Mouse (Mus musculus) lung, embryonic 14.5 days (tissue): ENCODE measurements around the gene Tom1l2. TPM values are rescaled to one million over a fixed set of nuclear protein-coding genes. Genes with fewer than 3 reads are reported as not detected.

Source experiments
- ATAC-seq: fragments of 200-750 bp; cut with Nextera tagmentation; 2 replicates; pipeline ENCODE4 v1.8.0; 2017; ENCODE audit warnings: mild to moderate bottlenecking, moderate TSS enrichment, moderate library complexity; ENCODE audit not compliant: insufficient read depth
- DNase-seq: peaks from one replicate; pipeline ENCODE4 v3.0.0-alpha.2; 2015
- H3K27ac ChIP-seq: fragments of 300-500 bp; sonication (generic); 2 replicates; pipeline ENCODE4 v1.5.1; 2014; ENCODE audit warnings: low read depth, mild to moderate bottlenecking, moderate library complexity
- H3K27me3 ChIP-seq: fragments of 300-500 bp; sonication (generic); 2 replicates; pipeline ENCODE4 v1.6.1; 2014; ENCODE audit warnings: low read length, control low read depth; ENCODE audit not compliant: insufficient read depth
- H3K36me3 ChIP-seq: fragments of 300-500 bp; sonication (generic); 2 replicates; pipeline ENCODE4 v1.6.1; 2014; ENCODE audit warnings: control low read depth; ENCODE audit not compliant: insufficient read depth
- H3K4me1 ChIP-seq: fragments of 300-500 bp; sonication (generic); 2 replicates; pipeline ENCODE4 v1.6.1; 2014; ENCODE audit warnings: antibody characterized with exemption, control low read depth; ENCODE audit not compliant: insufficient read depth
- H3K4me2 ChIP-seq: fragments of 300-500 bp; sonication (generic); 2 replicates; pipeline ENCODE4 v1.6.1; 2014; ENCODE audit warnings: mild to moderate bottlenecking
- H3K4me3 ChIP-seq: fragments of 300-500 bp; sonication (generic); 2 replicates; pipeline ENCODE4 v1.5.1; 2014; ENCODE audit warnings: low read depth, low read length
- H3K9ac ChIP-seq: fragments of 300-500 bp; sonication (generic); 2 replicates; pipeline ENCODE4 v1.6.1; 2014
- H3K9me3 ChIP-seq: fragments of 300-500 bp; sonication (generic); 2 replicates; pipeline ENCODE4 v1.6.1; 2016; ENCODE audit warnings: low read depth, low read length, control low read depth
- CTCF ChIP-seq: IDR thresholded peaks from 2 replicates; pipeline ENCODE4 v1.5.1; 2016; ENCODE audit warnings: antibody characterized with exemption, low read depth
- WGBS: fragments of 180-500 bp; shearing (Covaris S2); extraction: QIAGEN DNeasy Blood & Tissue Kit; methylation state at CpG from one replicate; pipeline ENCODE4 v1.1.7; 2014; 5-methylcytosine and 5-hydroxymethylcytosine counted together
- polyA plus RNA-seq: library from polyadenylated mRNA; unstranded; fragments of >200 nt; fragmentation: Nextera tagmentation; extraction: Ambion mirVana; gene quantifications from 2 replicates; pipeline ENCODE4 v1.2.1, GENCODE M21; 2014

The Tom1l2 gene
- polyA plus RNA-seq, 1 experiment from 2014 or later, result 20.6 TPM

DNA sequence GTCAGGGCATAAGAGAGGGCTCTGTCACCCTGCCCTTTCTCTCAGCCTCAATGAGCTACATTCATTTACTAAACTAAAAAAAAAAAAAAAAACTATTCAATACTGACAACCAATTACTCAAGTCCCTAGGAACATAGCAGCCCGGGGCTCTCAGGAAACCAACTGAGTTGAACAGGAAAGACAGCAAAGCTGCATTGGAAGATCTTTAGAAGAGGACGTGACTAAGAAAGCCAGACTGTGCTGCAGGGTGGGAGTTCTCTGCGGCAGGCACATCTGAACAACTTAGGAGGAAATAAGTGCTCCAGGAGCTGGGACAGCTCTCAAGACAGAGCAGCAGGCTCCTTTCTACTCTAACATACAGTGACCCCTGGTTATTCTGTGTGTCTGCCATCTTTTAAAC lies 84.1 kb downstream of the Tom1l2 start:
- DNase-seq, result peak; percentile 41
- Histone ChIP-seq H3K4me2 (no peak overlapping the region), H3K27ac (peak overlapping the region; percentile 33; the same call in 1 of the 2 replicates), H3K9ac (no peak overlapping the region), H3K4me3 (no peak overlapping the region), H3K4me1 (peaks cover 7% of the 10 kb centered on the region; the same call in 1 of the 2 replicates), H3K36me3 (0 out of 2 replicates have a peak, but pooled peaks cover 5% of the 10 kb centered on the region), H3K27me3 (no peaks in the 10 kb centered on the region), H3K9me3 (no peaks in the 10 kb centered on the region)
- no peak for ATAC-seq
- WGBS, result 47% methylated on average over 3 of the region's 3 CpGs
- TF ChIP-seq CTCF, result no peak

DNA sequence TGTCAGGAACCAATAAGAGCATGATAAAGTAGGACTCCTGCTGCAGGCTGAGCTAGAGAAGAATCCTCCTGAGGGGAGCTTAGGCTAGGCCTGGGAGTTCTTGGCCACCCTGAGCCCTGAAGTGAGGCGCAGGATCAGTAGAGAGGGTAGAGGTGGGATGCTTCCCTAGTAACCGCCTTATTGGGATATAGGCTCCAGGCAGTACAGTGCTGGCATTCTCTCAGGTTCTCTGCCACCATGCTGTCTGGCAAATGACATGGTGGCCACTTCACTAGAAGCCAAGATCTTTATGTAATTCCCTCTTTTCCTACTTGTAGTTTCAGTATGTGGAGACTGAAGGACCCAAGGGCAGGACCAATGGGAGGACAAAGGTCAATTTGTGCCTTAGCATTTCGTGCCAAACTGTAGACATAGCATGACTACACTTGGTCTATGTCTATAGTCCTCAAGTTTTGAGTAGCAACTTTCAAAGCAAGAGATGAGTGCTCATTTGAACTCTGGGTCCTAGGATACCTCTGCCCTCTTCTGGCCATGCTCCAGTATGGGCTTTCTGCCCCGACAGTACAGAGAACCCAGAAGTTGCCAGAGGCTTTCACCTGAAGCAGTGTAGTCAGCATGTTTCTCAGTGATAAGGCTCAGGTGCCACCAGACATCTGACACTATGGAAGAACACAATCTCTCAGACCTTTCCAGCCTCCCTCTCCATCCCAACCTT lies 87.3 kb downstream of the Tom1l2 start:
- H3K4me3 ChIP-seq, result no peak overlapping the region
- H3K9me3 ChIP-seq, result no peaks in the 10 kb centered on the region
- no peak for ATAC-seq
- no peak for DNase-seq
- no peak overlapping the region for H3K4me2 ChIP-seq
- H3K27me3 ChIP-seq, result no peaks in the 10 kb centered on the region
- no peaks in the 10 kb centered on the region for H3K4me1 ChIP-seq
- H3K36me3 ChIP-seq, result peaks cover 9% of the 10 kb centered on the region; the same call in 1 of the 2 replicates
- no peak overlapping the region for H3K27ac ChIP-seq
- WGBS, result 84% methylated on average over 4 of the region's 4 CpGs
- no peak overlapping the region for H3K9ac ChIP-seq
- TF ChIP-seq CTCF, result no peak

DNA sequence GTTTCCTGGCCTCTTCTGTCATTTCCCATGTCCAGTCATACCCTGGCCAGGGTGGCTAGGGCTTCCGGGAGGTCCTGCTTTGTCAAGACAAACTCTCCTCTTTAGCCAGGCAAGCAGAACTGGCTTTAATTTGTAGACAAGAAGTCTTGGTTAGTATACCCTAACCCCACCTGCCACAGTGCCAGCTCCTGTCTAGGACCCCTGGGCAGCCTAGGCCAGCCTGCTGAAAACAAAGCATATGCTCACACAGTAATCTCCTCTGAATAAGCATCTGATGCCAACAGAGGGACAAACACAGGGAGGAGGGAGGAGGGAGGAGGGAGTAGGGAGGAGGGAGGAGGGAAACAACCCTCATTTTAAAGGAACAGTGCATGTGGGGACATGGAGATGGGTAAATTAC lies 88.1 kb downstream of the Tom1l2 start:
- ATAC-seq, result no peak
- H3K9ac ChIP-seq, result no peak overlapping the region
- no peak overlapping the region for H3K27ac ChIP-seq
- no peaks in the 10 kb centered on the region for H3K4me1 ChIP-seq
- peaks cover 7% of the 10 kb centered on the region; the same call in 1 of the 2 replicates for H3K36me3 ChIP-seq
- H3K4me2 ChIP-seq, result no peak overlapping the region
- no peaks in the 10 kb centered on the region for H3K9me3 ChIP-seq
- DNase-seq, result no peak
- WGBS, result 83% methylated on average over 1 of the region's 1 CpGs
- no peak overlapping the region for H3K4me3 ChIP-seq
- no peak for TF ChIP-seq CTCF
- no peaks in the 10 kb centered on the region for H3K27me3 ChIP-seq

- H3K9ac ChIP-seq, result no peak overlapping the region
- H3K27ac ChIP-seq, result no peak overlapping the region
- H3K4me3 ChIP-seq, result no peak overlapping the region
- TF ChIP-seq CTCF, result no peak
- no peaks in the 10 kb centered on the region for H3K27me3 ChIP-seq
- no peaks in the 10 kb centered on the region for H3K4me1 ChIP-seq
- H3K4me2 ChIP-seq, result no peak overlapping the region
- H3K36me3 ChIP-seq, result peaks cover 11% of the 10 kb centered on the region
- DNase-seq, result no peak
- no peaks in the 10 kb centered on the region for H3K9me3 ChIP-seq
- no peak for ATAC-seq
- WGBS, result 81% methylated on average over 4 of the region's 4 CpGs
These were observed 90.3 kb downstream of the Tom1l2 start for GRCm38 (mm10) chr11:60262396-60262795.

GRCm38 (mm10) chr11:60260743-60261142 lies 92.0 kb downstream of the Tom1l2 start:
- ATAC-seq, result no peak

GRCm38 (mm10) chr11:60257696-60258095 lies 95.0 kb downstream of the Tom1l2 start:
- no peak for ATAC-seq
- WGBS, result 67% methylated on average over 2 of the region's 2 CpGs
- Histone ChIP-seq H3K4me3 (no peak overlapping the region), H3K36me3 (peaks cover 19% of the 10 kb centered on the region), H3K9me3 (no peaks in the 10 kb centered on the region), H3K27ac (no peak overlapping the region), H3K9ac (no peak overlapping the region), H3K4me2 (no peak overlapping the region), H3K27me3 (no peaks in the 10 kb centered on the region), H3K4me1 (peaks cover 7% of the 10 kb centered on the region; the same call in 1 of the 2 replicates)
- no peak for TF ChIP-seq CTCF
- no peak for DNase-seq

More at GRCm38 (mm10) chr11:60260743-60261142, 92.0 kb downstream of the Tom1l2 start:
- no peak overlapping the region for H3K27ac ChIP-seq
- no peaks in the 10 kb centered on the region for H3K27me3 ChIP-seq
- no peak for DNase-seq
- TF ChIP-seq CTCF, result no peak
- peaks cover 6% of the 10 kb centered on the region; the same call in 1 of the 2 replicates for H3K4me1 ChIP-seq
- H3K4me2 ChIP-seq, result no peak overlapping the region
- no peak overlapping the region for H3K4me3 ChIP-seq
- H3K9ac ChIP-seq, result no peak overlapping the region
- no peaks in the 10 kb centered on the region for H3K9me3 ChIP-seq
- peaks cover 16% of the 10 kb centered on the region for H3K36me3 ChIP-seq
- WGBS, result 84% methylated on average over 3 of the region's 3 CpGs

DNA sequence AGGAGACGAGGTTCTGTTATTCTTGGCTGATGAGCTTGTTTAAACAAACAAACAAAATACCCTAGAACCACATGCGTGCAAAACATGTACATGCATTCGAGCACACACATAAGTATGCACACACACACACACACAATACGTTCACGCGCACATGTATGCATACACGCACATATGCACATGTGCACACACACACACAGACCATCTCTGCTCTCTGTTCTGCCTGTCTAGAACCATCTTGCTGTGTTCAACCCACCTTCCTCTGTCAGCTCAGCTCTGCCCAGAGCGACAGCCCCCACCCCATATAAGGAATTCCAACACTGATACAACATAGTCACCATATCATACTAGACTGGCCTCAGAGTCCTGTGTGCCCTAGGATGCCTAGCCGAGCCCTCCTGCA lies 96.0 kb downstream of the Tom1l2 start:
- no peak overlapping the region for H3K4me2 ChIP-seq
- H3K27ac ChIP-seq, result 0 out of 2 replicates have a peak overlapping the region, but pooled peaks have one; percentile 16
- H3K27me3 ChIP-seq, result no peaks in the 10 kb centered on the region
- no peak overlapping the region for H3K9ac ChIP-seq
- DNase-seq (no peak), ATAC-seq (peak; percentile 55; the same call in 1 of the 2 replicates)
- H3K4me1 ChIP-seq, result peaks cover 7% of the 10 kb centered on the region; the same call in 1 of the 2 replicates
- H3K4me3 ChIP-seq, result no peak overlapping the region
- WGBS, result 71% methylated on average over 9 of the region's 9 CpGs
- H3K36me3 ChIP-seq, result peaks cover 19% of the 10 kb centered on the region
- TF ChIP-seq CTCF, result no peak
- H3K9me3 ChIP-seq, result no peaks in the 10 kb centered on the region
